ENCODE assay signal across 23 mouse cellular contexts in genomic region chr9:123031496-123032246, GRCm38 (mm10). TPM values are rescaled to one million over a fixed set of nuclear protein-coding genes. Genes with fewer than 3 reads are reported as not detected.
DNase-seq lines count a peak whose midpoint lies in the region; ATAC-seq and TF ChIP-seq lines count a peak whose summit lies in the region.
"Had no signal": no experiment of that assay in that cellular context is flagged by ENCODE, and none has a peak within 500 bp of the region (broad histone marks: within the 10 kb centered on the region; RNA-seq: fewer than 3 reads in every experiment).

No protein-coding gene starts in this region.

- no peaks in the 10 kb centered on the region for H3K79me2 ChIP-seq in CH12.LX (replicated peaks; ENCODE audit: control insufficient read depth, extremely low read depth, insufficient read depth, poor library complexity, severe bottlenecking)

- in situ Hi-C loops in CH12.LX (cut with MboI; ENCODE audit: low pct_ligation_motif_present, low pct_unique_long_range_greater_than_20kb, low sequenced_read_pairs), result no loop called here

- DNase-seq in liver, result no peak
- DNase-seq in CH12.LX (ENCODE audit: extremely low read depth), result peak; percentile 51
- DNase-seq in yolk sac, embryonic 10.5 days (ENCODE audit: low spot score), result peak; percentile 9
- DNase-seq in spleen, adult 12 weeks (ENCODE audit: low spot score), result no peak
- no peak for DNase-seq in midbrain, embryonic 14.5 days
- DNase-seq: adrenal gland, adult 2 months; adrenal gland, postnatal 25 days; cerebellum, adult 18-20 months; cerebellum, adult 9-11 months; gastrocnemius, postnatal 14 days; heart, adult 2 months; heart, postnatal 14 days had no signal

- no peaks in the 10 kb centered on the region for H3K9me3 ChIP-seq in liver, embryonic 16.5 days (replicated peaks; ENCODE audit: control insufficient read depth, low read length)
- H3K9me3 ChIP-seq in CH12.LX (replicated peaks; ENCODE audit: low read length), result no peaks in the 10 kb centered on the region
- no peaks in the 10 kb centered on the region for H3K9me3 ChIP-seq in midbrain, embryonic 14.5 days (ENCODE audit: control insufficient read depth, low read length)
- H3K9me3 ChIP-seq: embryonic facial prominence, embryonic 15.5 days; forebrain, embryonic 10.5 days; heart, embryonic 15.5 days; hindbrain, embryonic 10.5 days had no signal

- H3K9ac ChIP-seq in liver, embryonic 16.5 days (ENCODE audit: low read depth, low read length), result no peak overlapping the region
- H3K9ac ChIP-seq in CH12.LX (ENCODE audit: insufficient read depth, low read depth), result no peak overlapping the region
- H3K9ac ChIP-seq in midbrain, embryonic 14.5 days (replicated peaks; ENCODE audit: low read length), result no peak overlapping the region
- H3K9ac ChIP-seq: embryonic facial prominence, embryonic 15.5 days; heart, embryonic 15.5 days; hindbrain, embryonic 14.5 days had no signal

- H3K36me3 ChIP-seq in liver, embryonic 16.5 days (ENCODE audit: control insufficient read depth, insufficient read depth), result no peaks in the 10 kb centered on the region
- no peaks in the 10 kb centered on the region for H3K36me3 ChIP-seq in CH12.LX (replicated peaks in 1 of 2; ENCODE audit: control insufficient read depth in 1 of 2, insufficient read depth in 1 of 2, low read length in 1 of 2)
- H3K36me3 ChIP-seq in midbrain, embryonic 14.5 days (ENCODE audit: control insufficient read depth, insufficient read depth, low read length), result no peaks in the 10 kb centered on the region
- H3K36me3 ChIP-seq: embryonic facial prominence, embryonic 15.5 days; forebrain, embryonic 10.5 days; heart, embryonic 15.5 days; hindbrain, embryonic 10.5 days had no signal

- no peaks in the 10 kb centered on the region for H3K27me3 ChIP-seq in liver, embryonic 16.5 days (ENCODE audit: control insufficient read depth, insufficient read depth, low read depth, low read length)
- H3K27me3 ChIP-seq in CH12.LX (replicated peaks), result no peaks in the 10 kb centered on the region
- no peaks in the 10 kb centered on the region for H3K27me3 ChIP-seq in midbrain, embryonic 14.5 days (ENCODE audit: control insufficient read depth, insufficient read depth, low read length)
- H3K27me3 ChIP-seq: embryonic facial prominence, embryonic 15.5 days; heart, embryonic 15.5 days had no signal

- dilution Hi-C loops in CH12.LX (cut with MboI; ENCODE audit: extremely low pct_ligation_motif_present, extremely low pct_unique_long_range_greater_than_20kb, low sequenced_read_pairs), result no loop called here

- peak; percentile 37; the same call in 1 of the 2 replicates for ATAC-seq in liver, embryonic 16.5 days (ENCODE audit: low read depth)
- ATAC-seq in inflammation-experienced regulatory T-cells, adult 6 months, result peak; percentile 70
- ATAC-seq in midbrain, embryonic 14.5 days (ENCODE audit: low FRiP score, low TSS enrichment), result no peak
- ATAC-seq: forebrain, embryonic 16.5 days; Patski had no signal

- H3K4me2 ChIP-seq in liver, embryonic 16.5 days (ENCODE audit: low read depth, low read length), result no peak overlapping the region
- H3K4me2 ChIP-seq in CH12.LX (ENCODE audit: insufficient read depth, low read depth, poor library complexity, severe bottlenecking), result 0 out of 2 replicates have a peak overlapping the region, but pooled peaks have one; percentile 10
- no peak overlapping the region for H3K4me2 ChIP-seq in midbrain, embryonic 14.5 days (ENCODE audit: low read length)
- H3K4me2 ChIP-seq: embryonic facial prominence, embryonic 15.5 days; heart, embryonic 11.5 days; heart, embryonic 15.5 days; hindbrain, embryonic 14.5 days had no signal

- H3K4me1 ChIP-seq in liver, embryonic 16.5 days (ENCODE audit: control insufficient read depth, low read depth, low read length), result no peaks in the 10 kb centered on the region; the same call in 1 of the 2 replicates
- peaks cover 26 to 48% of the 10 kb centered on the region in 2 experiments for H3K4me1 ChIP-seq in CH12.LX (ENCODE audit: control insufficient read depth in 1 of 2, insufficient read depth in 2 of 2)
- H3K4me1 ChIP-seq in midbrain, embryonic 14.5 days (ENCODE audit: control insufficient read depth, insufficient read depth, low read length), result no peaks in the 10 kb centered on the region
- H3K4me1 ChIP-seq: embryonic facial prominence, embryonic 15.5 days; heart, embryonic 15.5 days had no signal

- no peak overlapping the region for H3K27ac ChIP-seq in liver, embryonic 16.5 days (ENCODE audit: low read length)
- H3K27ac ChIP-seq in CH12.LX (ENCODE audit: insufficient read depth, low read depth), result no peak overlapping the region
- no peak overlapping the region for H3K27ac ChIP-seq in midbrain, embryonic 14.5 days (replicated peaks; ENCODE audit: low read depth, low read length)
- H3K27ac ChIP-seq: embryonic facial prominence, embryonic 15.5 days; forebrain, embryonic 10.5 days; heart, adult 2 months; heart, embryonic 15.5 days; hindbrain, embryonic 10.5 days; hindbrain, embryonic 14.5 days had no signal

- no peak for TF ChIP-seq EP300 in CH12.LX (IDR thresholded peaks at IDR 0.05; ENCODE audit: low read length)

- no peak for TF ChIP-seq RAD21 in CH12.LX (IDR thresholded peaks at IDR 0.05; ENCODE audit: low read depth, low read length)

- no peak overlapping the region for H3K4me3 ChIP-seq in liver, embryonic 16.5 days (ENCODE audit: low read depth, low read length)
- no peak overlapping the region for H3K4me3 ChIP-seq in CH12.LX (replicated peaks in 1 of 3; ENCODE audit: low read depth in 2 of 3, low read length in 2 of 3, poor library complexity in 1 of 3)
- no peak overlapping the region for H3K4me3 ChIP-seq in midbrain, embryonic 14.5 days (replicated peaks; ENCODE audit: low read depth, low read length)
- H3K4me3 ChIP-seq: embryonic facial prominence, embryonic 15.5 days; erythroblast, embryonic 14.5 days; forebrain, embryonic 10.5 days; heart, adult 2 months; heart, embryonic 15.5 days; hindbrain, embryonic 10.5 days had no signal

- TF ChIP-seq CTCF in CH12.LX (conservative IDR thresholded peaks at IDR 0.05 in 1 of 2, IDR thresholded peaks at IDR 0.05 in 1 of 2; ENCODE audit: low read depth in 2 of 2, low read length in 2 of 2), result no peak

- 63% methylated on average over 13 of the region's 13 CpGs for WGBS in liver, embryonic 16.5 days (ENCODE audit: insufficient replicate concordance)
- 84% methylated on average over 13 of the region's 13 CpGs for WGBS in midbrain, embryonic 14.5 days

- TF ChIP-seq POLR2A in CH12.LX (IDR thresholded peaks at IDR 0.05; ENCODE audit: low read depth, low read length), result no peak

TF ChIP-seq in CH12.LX, 34 proteins besides CTCF, POLR2A, EP300 and RAD21:
- TF ChIP-seq ELF1 (IDR thresholded peaks at IDR 0.05; ENCODE audit: low read depth, low read length) (peak; percentile 27; the same call in 1 of the 2 replicates), CHD1 (IDR thresholded peaks at IDR 0.05; ENCODE audit: low read depth, low read length) (no peak)

RNA-seq across cellular contexts. Expression of gene Tgm4, which starts 2.9 kb away (rescaled TPM):
- polyA plus RNA-seq in liver, embryonic 16.5 days (2015; fragmentation: Nextera tagmentation; extraction: Ambion mirVana), result 0.12 and 0.13 TPM in 2 replicates
- total RNA-seq in CH12.LX (2012; rRNA removed), result 0.50 and 0.51 TPM in 2 replicates
- total RNA-seq in CH12.LX (2014; rRNA removed), result not detected in 2 replicates
- polyA plus RNA-seq in CH12.LX (2012; ENCODE audit: insufficient read length, low read depth), result 0.24 and 0.26 TPM in 2 replicates
- 1 to 10 TPM in 1 of 3 experiments, under 1 TPM in 2; 0.38 to 1.3 (median 0.66) TPM for polyA plus RNA-seq in inflammation-experienced regulatory T-cells, adult 6 months (2017; shearing (Covaris generic))
- polyA plus RNA-seq in midbrain, embryonic 14.5 days (2014; fragmentation: Nextera tagmentation; extraction: Ambion mirVana), result 0.39 and 0.91 TPM in 2 replicates
- total RNA-seq: heart, adult 2 months; heart, postnatal 14 days had no signal
- polyA plus RNA-seq: heart, adult 2 months had no signal

RNA-seq across cellular contexts. Expression of gene Tmem42, which starts 10.5 kb away (rescaled TPM):
- polyA plus RNA-seq in liver, embryonic 16.5 days (2015; fragmentation: Nextera tagmentation; extraction: Ambion mirVana), result 6.5 and 6.6 TPM in 2 replicates
- 5.5 and 6.9 TPM in 2 replicates for total RNA-seq in CH12.LX (2012; rRNA removed)
- 5.1 and 5.3 TPM in 2 replicates for total RNA-seq in CH12.LX (2014; rRNA removed)
- 6.4 and 6.8 TPM in 2 replicates for polyA plus RNA-seq in CH12.LX (2012; ENCODE audit: insufficient read length, low read depth)
- polyA plus RNA-seq in inflammation-experienced regulatory T-cells, adult 6 months (2017; shearing (Covaris generic)), result 10 to 100 TPM; 10.2 to 17.5 (median 13.8) TPM
- 27.4 and 35.3 TPM in 2 replicates for polyA plus RNA-seq in midbrain, embryonic 14.5 days (2014; fragmentation: Nextera tagmentation; extraction: Ambion mirVana)

Comparison
In these comparisons a context has a peak if more than half of its experiments do, and no peak if none do; other contexts are left out.
1. DNase-seq: peak in CH12.LX (single experiment) and yolk sac, embryonic 10.5 days (single experiment); none in liver (single experiment), spleen, adult 12 weeks (single experiment) and midbrain, embryonic 14.5 days (single experiment).